ENCODE assay signal across 8 mouse cellular contexts in genomic region chr5:145191962-145192361, GRCm38 (mm10). TPM values are rescaled to one million over a fixed set of nuclear protein-coding genes. Genes with fewer than 3 reads are reported as not detected.
DNase-seq lines count a peak whose midpoint lies in the region; ATAC-seq and TF ChIP-seq lines count a peak whose summit lies in the region.

Gene Atp5j2, minus strand, starts transcription at chr5:145192062.

- no peaks in the 10 kb centered on the region for H3K9me3 ChIP-seq in embryonic facial prominence, embryonic 11.5 days (replicated peaks; ENCODE audit: control insufficient read depth, low read length)
- H3K9me3 ChIP-seq in heart, embryonic 13.5 days = no peaks in the 10 kb centered on the region

- H3K4me3 ChIP-seq in lung, adult 2 months (replicated peaks; ENCODE audit: extremely low read depth, low read depth, low read length) = peak within 1 kb of the TSS; percentile 88
- peak within 1 kb of the TSS; percentile 83 for H3K4me3 ChIP-seq in embryonic facial prominence, embryonic 11.5 days (ENCODE audit: low read depth, low read length)
- H3K4me3 ChIP-seq in heart, embryonic 13.5 days = peak within 1 kb of the TSS; percentile 83
- peak within 1 kb of the TSS; percentile 96 for H3K4me3 ChIP-seq in myocyte

- no peaks in the 10 kb centered on the region for H3K27me3 ChIP-seq in embryonic facial prominence, embryonic 11.5 days (ENCODE audit: control insufficient read depth, insufficient read depth, low read length)
- no peaks in the 10 kb centered on the region for H3K27me3 ChIP-seq in heart, embryonic 13.5 days (replicated peaks)
- no peaks in the 10 kb centered on the region for H3K27me3 ChIP-seq in myocyte (ENCODE audit: control insufficient read depth, insufficient read depth, insufficient read length)

- peaks cover 44% of the 10 kb centered on the region for H3K79me2 ChIP-seq in myocyte (ENCODE audit: control insufficient read depth, insufficient read depth)

- H3K9ac ChIP-seq in embryonic facial prominence, embryonic 11.5 days (replicated peaks; ENCODE audit: low read length) = peak within 1 kb of the TSS; percentile 96
- peak within 1 kb of the TSS; percentile 89 for H3K9ac ChIP-seq in heart, embryonic 13.5 days

- no peak for TF ChIP-seq CTCF in lung, adult 2 months (IDR thresholded peaks at IDR 0.05; ENCODE audit: insufficient read depth, low read length)

- peak within 1 kb of the TSS; percentile 79 for H3K4me2 ChIP-seq in embryonic facial prominence, embryonic 11.5 days (ENCODE audit: low read depth, low read length)
- peak within 1 kb of the TSS; percentile 86 for H3K4me2 ChIP-seq in heart, embryonic 13.5 days
- H3K4me2 ChIP-seq in myocyte (ENCODE audit: low read depth) = peak within 1 kb of the TSS; percentile 96

- WGBS in lung, adult 2 months = 87% methylated on average over 2 of the region's 2 CpGs
- WGBS in embryonic facial prominence, embryonic 11.5 days = 91% methylated on average over 2 of the region's 2 CpGs
- 83% methylated on average over 2 of the region's 2 CpGs for WGBS in heart, embryonic 13.5 days

- peaks cover 12% of the 10 kb centered on the region for H3K4me1 ChIP-seq in lung, adult 2 months (ENCODE audit: control insufficient read depth, insufficient read depth, low read length)
- no peaks in the 10 kb centered on the region for H3K4me1 ChIP-seq in embryonic facial prominence, embryonic 11.5 days (ENCODE audit: control insufficient read depth, insufficient read depth, low read length)
- H3K4me1 ChIP-seq in heart, embryonic 13.5 days = peaks cover 32% of the 10 kb centered on the region

- H3K27ac ChIP-seq in embryonic facial prominence, embryonic 11.5 days (replicated peaks; ENCODE audit: low read depth, low read length) = peak within 1 kb of the TSS; percentile 23
- peak within 1 kb of the TSS; percentile 91 for H3K27ac ChIP-seq in heart, embryonic 13.5 days (replicated peaks)

- no peak for DNase-seq in lung, adult 2 months
- no peak for DNase-seq in lung, postnatal 4 days
- no peak for DNase-seq in embryonic facial prominence, embryonic 11.5 days (ENCODE audit: low spot score)
- DNase-seq in left cerebral cortex, postnatal 14 days (ENCODE audit: low spot score in 2 of 2) = no peak
- no peak for DNase-seq in kidney, postnatal 36 days
- DNase-seq in ovary, adult 18-20 months (ENCODE audit: low spot score) = no peak

- no peak for TF ChIP-seq POLR2A in lung, adult 2 months (IDR thresholded peaks at IDR 0.05; ENCODE audit: borderline replicate concordance, extremely low read depth, low read depth, low read length)
- no peak for TF ChIP-seq POLR2A in myocyte (IDR thresholded peaks at IDR 0.05; ENCODE audit: insufficient read length, low read depth)

- H3ac ChIP-seq in myocyte (ENCODE audit: control insufficient read depth, insufficient read length) = peak within 1 kb of the TSS; percentile 34

- intact Hi-C loops in left cerebral cortex, postnatal 14 days (cut with DNase I) = no loop called here

- no peaks in the 10 kb centered on the region; the same call in 1 of the 2 replicates for H3K36me3 ChIP-seq in embryonic facial prominence, embryonic 11.5 days (replicated peaks; ENCODE audit: control insufficient read depth, insufficient read depth, low read depth, low read length)
- H3K36me3 ChIP-seq in heart, embryonic 13.5 days = peaks cover 59% of the 10 kb centered on the region
- peaks cover 9% of the 10 kb centered on the region for H3K36me3 ChIP-seq in myocyte (ENCODE audit: control insufficient read depth, insufficient read depth)

- no peak for ATAC-seq in embryonic facial prominence, embryonic 11.5 days (replicated peaks; ENCODE audit: insufficient number of reproducible peaks, low FRiP score, low TSS enrichment, low read depth)
- no peak for ATAC-seq in heart, embryonic 13.5 days (ENCODE audit: extremely low read depth, insufficient number of reproducible peaks, low FRiP score, low TSS enrichment)

TF ChIP-seq in myocyte, 11 proteins besides CTCF, POLR2A, EP300 and RAD21:
- TF ChIP-seq POLR2AphosphoS2 (IDR thresholded peaks at IDR 0.05; ENCODE audit: insufficient read length, low read depth) = no peak
- no peak for TF ChIP-seq USF1 (IDR thresholded peaks at IDR 0.05; ENCODE audit: low read depth)
- TF ChIP-seq MAX (IDR thresholded peaks at IDR 0.05; ENCODE audit: low read depth) = no peak
- no peak for TF ChIP-seq REST (IDR thresholded peaks at IDR 0.05; ENCODE audit: insufficient read depth, insufficient read length)
- TF ChIP-seq E2F4 (IDR thresholded peaks at IDR 0.05; ENCODE audit: insufficient read depth) = no peak
- TF ChIP-seq SRF (IDR thresholded peaks at IDR 0.05; ENCODE audit: control insufficient read depth, insufficient read length, low read depth) = no peak
- no peak for TF ChIP-seq CEBPB (IDR thresholded peaks at IDR 0.05; ENCODE audit: insufficient read depth, poor library complexity, severe bottlenecking)
- TF ChIP-seq TCF3 (IDR thresholded peaks at IDR 0.05; ENCODE audit: insufficient read length, low read depth) = no peak
- no peak for TF ChIP-seq MYOD1 (IDR thresholded peaks at IDR 0.05; ENCODE audit: control insufficient read depth in 1 of 3, insufficient read length in 2 of 3, low read depth in 2 of 3)
- no peak for TF ChIP-seq TCF12 (IDR thresholded peaks at IDR 0.05; ENCODE audit: insufficient read depth, poor library complexity, severe bottlenecking)
- no peak for TF ChIP-seq MYOG (IDR thresholded peaks at IDR 0.05; ENCODE audit: control insufficient read depth in 1 of 3, insufficient read depth in 1 of 3, insufficient read length in 2 of 3, low read depth in 2 of 3)

RNA-seq across cellular contexts. Expression of gene Atp5j2, which starts in this region (rescaled TPM):
- 65.1 and 107 TPM in 2 replicates for polyA plus RNA-seq in lung, adult 2 months (2012; rRNA removed)
- 493 and 500 TPM in 2 replicates for polyA plus RNA-seq in embryonic facial prominence, embryonic 11.5 days (2014; fragmentation: Nextera tagmentation; extraction: Ambion mirVana)
- 1,195 and 1,380 TPM in 2 replicates for polyA plus RNA-seq in heart, embryonic 13.5 days (2015; fragmentation: Nextera tagmentation; extraction: Ambion mirVana)
- total RNA-seq in left cerebral cortex, postnatal 14 days (2021) = 100 to 1,000 TPM; 280 to 283 TPM
- 683 TPM for polyA plus RNA-seq in myocyte (2012; fragmentation: generic; extraction: Trizol)
